Mouse (Mus musculus): ENCODE data around the gene Prr36. TPM values are rescaled to one million over a fixed set of nuclear protein-coding genes. Genes with fewer than 3 reads are reported as not detected.

The Prr36 gene
- polyA plus RNA-seq, 1 experiment from 2014 or later: 4.9 TPM

DNA sequence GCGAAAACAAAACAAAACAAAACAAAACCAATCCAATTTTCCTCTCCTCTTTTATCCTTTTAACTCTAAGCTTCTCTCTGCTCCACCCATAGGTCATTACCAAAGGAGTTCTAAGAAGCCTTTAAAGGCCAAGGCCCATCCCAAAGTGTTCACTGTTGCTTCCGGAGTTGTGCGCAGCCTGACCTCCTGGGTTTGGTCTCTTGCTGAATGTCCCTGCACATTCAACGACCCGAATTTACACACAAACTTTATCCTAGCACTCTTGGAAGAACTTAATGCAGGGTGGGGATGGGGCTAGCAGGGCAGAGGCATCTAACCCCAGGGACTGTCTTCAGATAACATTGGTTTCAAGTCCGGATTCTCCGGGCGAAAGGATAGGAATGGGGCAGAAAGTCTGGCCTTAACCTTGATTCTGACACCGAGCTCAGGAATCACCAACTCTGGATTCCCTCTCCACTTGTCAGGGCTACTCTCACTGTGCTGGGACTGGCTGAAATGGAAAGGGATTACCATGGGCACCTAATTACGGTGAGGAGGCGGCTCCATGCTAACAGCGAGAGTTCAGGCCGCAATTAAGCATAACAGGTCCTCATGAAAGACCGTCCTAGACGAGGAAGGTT lies 20.7 kb upstream of the Prr36 start:
- Histone ChIP-seq H3K27me3 (no peaks in the 10 kb centered on the region), H3K36me3 (peaks cover 23% of the 10 kb centered on the region), H3K27ac (peak overlapping the region; percentile 96), H3K4me1 (peaks cover 28% of the 10 kb centered on the region), H3K4me2 (peak overlapping the region; percentile 81), H3K4me3 (replicated peaks) (peak overlapping the region; percentile 84), H3K9ac (peak overlapping the region; percentile 67), H3K9me3 (replicated peaks) (no peaks in the 10 kb centered on the region)
- 0 out of 2 replicates have a peak, but pooled peaks have one; percentile 0 for ATAC-seq (replicated peaks; ENCODE audit: low FRiP score)
- 20% methylated on average over 15 of the region's 15 CpGs for WGBS

DNA sequence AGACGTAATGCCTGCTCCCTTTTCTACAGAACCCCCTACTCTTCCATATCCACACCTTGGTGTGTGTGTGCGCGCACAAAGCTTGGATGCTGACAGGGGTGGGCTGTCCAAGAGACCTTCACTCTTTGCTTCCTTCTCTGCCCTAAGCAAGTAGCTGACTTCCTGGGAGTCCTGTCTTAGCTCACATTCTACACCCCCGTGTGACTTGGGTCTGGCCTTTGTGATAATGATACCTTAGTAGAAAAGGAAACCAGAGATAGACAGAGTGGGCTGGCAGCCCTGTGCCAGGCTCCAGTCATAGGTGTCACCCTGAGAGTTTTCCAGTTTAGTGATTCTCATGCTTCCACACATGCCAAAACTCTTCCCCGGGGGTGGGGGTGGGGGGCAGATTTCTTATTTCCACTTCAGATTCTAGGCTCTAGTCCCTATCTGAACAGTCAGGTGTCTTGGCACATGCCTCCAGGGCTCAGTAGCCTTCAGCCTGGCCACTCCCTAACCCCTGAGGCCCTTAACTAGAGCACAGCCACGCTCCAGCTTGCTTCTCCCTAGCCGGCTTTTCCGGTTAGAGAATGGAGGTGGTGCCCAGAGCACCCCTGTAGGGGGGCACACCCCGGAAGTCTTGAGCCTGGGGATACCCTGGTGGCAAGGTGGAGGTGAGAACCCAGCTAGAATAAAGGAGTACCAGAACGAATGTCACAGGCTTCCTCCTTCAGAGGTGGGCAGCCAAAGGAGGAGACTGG lies 13.5 kb upstream of the Prr36 start:
- Histone ChIP-seq H3K9ac (no peak overlapping the region), H3K4me3 (replicated peaks) (no peak overlapping the region), H3K27ac (no peak overlapping the region), H3K4me2 (no peak overlapping the region), H3K36me3 (no peaks in the 10 kb centered on the region), H3K4me1 (peaks cover 10% of the 10 kb centered on the region), H3K27me3 (peaks cover 36% of the 10 kb centered on the region), H3K9me3 (replicated peaks) (no peaks in the 10 kb centered on the region)
- 58% methylated on average over 10 of the region's 10 CpGs for WGBS
- no peak for ATAC-seq (replicated peaks; ENCODE audit: low FRiP score)

DNA sequence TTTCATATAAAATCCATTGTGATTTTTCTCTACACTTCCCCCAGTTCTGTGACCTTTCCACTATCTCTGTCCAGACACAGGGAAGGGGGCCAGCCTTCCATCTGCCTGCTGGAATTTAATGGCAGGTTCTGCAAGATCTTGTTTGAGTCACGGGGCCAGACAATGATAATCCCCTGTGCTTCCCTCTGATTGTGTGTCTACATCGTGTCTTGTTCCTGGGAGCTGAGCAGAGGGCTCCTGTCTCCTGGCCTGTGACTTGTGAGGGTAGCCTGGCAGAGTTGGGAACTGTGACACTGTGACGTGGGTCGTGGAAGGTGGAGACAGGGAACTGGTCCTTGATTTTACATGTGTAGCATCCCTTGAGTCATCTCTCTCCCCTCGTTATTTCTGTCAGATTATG lies 12.5 kb upstream of the Prr36 start:
- Histone ChIP-seq H3K27me3 (peaks cover 44% of the 10 kb centered on the region), H3K27ac (no peak overlapping the region), H3K4me2 (no peak overlapping the region), H3K9me3 (replicated peaks) (no peaks in the 10 kb centered on the region), H3K9ac (no peak overlapping the region), H3K4me1 (peaks cover 10% of the 10 kb centered on the region), H3K4me3 (replicated peaks) (no peak overlapping the region), H3K36me3 (no peaks in the 10 kb centered on the region)
- 71% methylated on average over 5 of the region's 5 CpGs for WGBS
- no peak for ATAC-seq (replicated peaks; ENCODE audit: low FRiP score)

DNA sequence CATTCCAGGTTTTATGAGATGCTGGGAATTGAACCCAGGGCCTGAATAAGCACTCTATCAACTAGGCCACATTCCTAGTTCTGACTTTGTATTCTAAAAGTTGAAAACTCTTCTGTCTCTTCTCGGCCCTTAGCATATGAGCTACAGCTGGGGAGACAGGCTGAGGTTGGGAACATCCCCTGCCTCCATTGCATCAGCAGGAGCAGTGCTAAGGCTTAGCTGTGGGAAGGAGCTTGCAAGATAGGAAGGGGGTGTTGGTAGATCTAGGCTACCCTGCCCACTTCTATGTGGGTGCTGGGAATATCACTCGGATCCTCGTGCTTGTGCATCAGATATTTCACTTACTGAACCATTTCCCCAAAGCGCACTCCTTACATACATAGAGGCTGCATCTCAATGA lies 10.7 kb upstream of the Prr36 start:
- H3K36me3 ChIP-seq: no peaks in the 10 kb centered on the region
- no peaks in the 10 kb centered on the region for H3K9me3 ChIP-seq (replicated peaks)
- no peak overlapping the region for H3K9ac ChIP-seq
- peaks cover 10% of the 10 kb centered on the region for H3K4me1 ChIP-seq
- no peak overlapping the region for H3K4me3 ChIP-seq (replicated peaks)
- no peak overlapping the region for H3K4me2 ChIP-seq
- 93% methylated on average over 4 of the region's 4 CpGs for WGBS
- H3K27me3 ChIP-seq: peaks cover 50% of the 10 kb centered on the region
- no peak for ATAC-seq (replicated peaks; ENCODE audit: low FRiP score)
- no peak overlapping the region for H3K27ac ChIP-seq

DNA sequence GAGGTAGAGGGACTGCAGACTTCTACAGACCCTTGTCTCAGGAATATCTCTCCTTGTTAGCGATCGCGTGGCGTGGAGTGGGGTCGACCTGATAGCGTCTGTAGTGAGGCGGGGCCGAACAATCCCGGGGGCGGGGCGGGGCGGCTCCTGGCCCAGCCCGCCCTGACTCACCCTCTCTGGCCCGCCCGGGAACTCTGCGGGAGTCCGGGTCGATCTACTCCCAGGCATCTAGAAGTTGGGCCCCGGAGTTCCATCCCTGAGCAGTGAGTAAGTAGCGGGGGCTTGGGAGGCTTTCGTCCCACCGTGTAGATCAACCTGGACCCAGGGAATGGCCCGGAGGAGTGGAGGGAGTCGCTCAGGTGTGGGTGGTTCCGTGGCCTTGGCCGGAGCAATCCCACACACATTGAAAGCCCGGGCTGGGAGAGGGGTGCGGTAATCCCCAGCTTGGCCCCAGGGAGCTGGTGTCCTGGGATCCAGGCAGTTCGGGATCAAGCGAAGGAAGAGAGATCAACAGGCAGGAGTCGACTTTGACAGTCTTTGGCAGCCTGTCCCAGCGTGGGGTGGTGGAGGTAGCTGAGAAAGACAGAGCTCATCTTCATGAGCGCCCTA lies 9.6 kb upstream of the Prr36 start, which contains the start of gene Lrrc8e:
Lrrc8e (plus strand) TSS at position 89 of the 609 bp plus-strand sequence.
- H3K9ac ChIP-seq: peak within 1 kb of the TSS; percentile 25
- no peaks in the 10 kb centered on the region for H3K36me3 ChIP-seq
- H3K4me3 ChIP-seq (replicated peaks): peak within 1 kb of the TSS; percentile 39
- H3K27me3 ChIP-seq: peaks cover 50% of the 10 kb centered on the region
- H3K4me1 ChIP-seq: peaks cover 10% of the 10 kb centered on the region
- no peak within 1 kb of the TSS for H3K27ac ChIP-seq
- no peaks in the 10 kb centered on the region for H3K9me3 ChIP-seq (replicated peaks)
- peak; percentile 81 for ATAC-seq (replicated peaks; ENCODE audit: low FRiP score)
- 5% methylated on average over 30 of the region's 33 CpGs for WGBS
- peak within 1 kb of the TSS; percentile 70 for H3K4me2 ChIP-seq

DNA sequence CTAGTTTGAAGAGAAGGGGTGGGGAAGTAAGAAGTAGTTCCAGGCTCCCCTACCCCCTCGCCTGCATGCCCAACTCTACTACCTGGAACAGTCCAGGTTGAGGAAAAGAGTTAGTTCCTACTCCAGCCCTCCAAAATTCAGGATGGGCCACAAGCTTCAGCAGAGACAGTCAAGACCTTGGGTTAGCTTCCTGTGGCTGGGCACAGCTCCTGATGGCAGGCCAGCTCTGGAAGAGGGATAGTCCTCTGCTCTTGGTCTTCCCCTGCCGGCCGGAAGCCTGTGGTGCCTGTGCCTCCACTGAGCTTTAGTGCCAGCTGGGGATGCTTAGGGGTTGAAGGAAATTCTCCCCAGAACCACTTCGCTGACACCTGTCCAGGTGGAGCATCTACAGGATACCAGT lies 9.1 kb upstream of the Prr36 start:
- Histone ChIP-seq H3K9ac (peak overlapping the region; percentile 25; the same call in 1 of the 2 replicates), H3K27ac (no peak overlapping the region), H3K9me3 (replicated peaks) (no peaks in the 10 kb centered on the region), H3K4me1 (peaks cover 10% of the 10 kb centered on the region), H3K4me2 (peak overlapping the region; percentile 70), H3K4me3 (replicated peaks) (peak overlapping the region; percentile 39), H3K27me3 (peaks cover 47% of the 10 kb centered on the region), H3K36me3 (no peaks in the 10 kb centered on the region)
- WGBS: 24% methylated on average over 4 of the region's 4 CpGs
- ATAC-seq (replicated peaks; ENCODE audit: low FRiP score): peak; percentile 60

DNA sequence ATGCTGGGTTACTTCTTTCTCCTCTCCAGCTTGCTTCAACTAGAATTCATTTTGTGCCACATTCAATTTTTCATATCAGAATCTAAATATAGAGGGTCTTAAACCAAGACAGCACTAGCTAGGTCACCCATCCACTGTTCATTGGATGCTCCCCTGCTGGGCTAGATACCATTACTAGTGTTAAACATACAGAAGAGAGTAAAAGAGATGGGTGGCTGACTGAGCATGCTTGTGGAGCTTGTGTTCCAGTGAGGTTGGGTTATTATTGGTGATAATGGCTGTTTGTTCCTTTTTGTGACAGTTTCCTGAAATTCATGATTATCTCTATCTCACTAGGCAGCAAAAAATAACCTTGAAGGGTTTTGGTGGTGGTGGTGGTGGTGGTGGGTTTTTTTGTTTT lies 4.8 kb upstream of the Prr36 start:
- Histone ChIP-seq H3K4me2 (no peak overlapping the region), H3K4me1 (peaks cover 7% of the 10 kb centered on the region), H3K27ac (no peak overlapping the region), H3K27me3 (peaks cover 48% of the 10 kb centered on the region), H3K36me3 (no peaks in the 10 kb centered on the region), H3K4me3 (replicated peaks) (no peak overlapping the region), H3K9ac (no peak overlapping the region), H3K9me3 (replicated peaks) (no peaks in the 10 kb centered on the region)
- no peak for ATAC-seq (replicated peaks; ENCODE audit: low FRiP score)

DNA sequence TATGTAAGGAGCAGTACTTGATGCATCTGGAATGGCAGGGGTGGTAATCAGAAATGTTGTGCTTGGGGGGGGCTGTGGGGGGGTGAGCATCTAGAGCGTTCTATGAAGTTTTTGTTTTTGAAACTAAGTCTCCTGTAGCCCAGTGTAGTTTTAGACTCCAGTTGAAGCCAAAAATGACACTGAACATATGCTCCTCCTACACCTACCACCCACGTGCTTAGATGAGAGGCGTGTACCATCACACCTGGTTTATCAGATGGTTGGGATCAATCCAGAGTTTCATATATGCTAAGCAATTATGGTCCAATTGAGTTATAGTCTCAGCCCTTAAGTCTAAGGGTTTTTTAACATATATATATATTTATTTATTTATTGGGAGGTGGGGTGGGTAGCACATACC lies 2.4 kb upstream of the Prr36 start:
- H3K9ac ChIP-seq: no peak overlapping the region
- ATAC-seq (replicated peaks; ENCODE audit: low FRiP score): no peak
- H3K4me2 ChIP-seq: no peak overlapping the region
- no peak overlapping the region for H3K4me3 ChIP-seq (replicated peaks)
- H3K36me3 ChIP-seq: no peaks in the 10 kb centered on the region
- WGBS: 87% methylated on average over 3 of the region's 3 CpGs
- H3K9me3 ChIP-seq (replicated peaks): no peaks in the 10 kb centered on the region
- H3K4me1 ChIP-seq: peaks cover 15% of the 10 kb centered on the region
- H3K27me3 ChIP-seq: peaks cover 50% of the 10 kb centered on the region
- H3K27ac ChIP-seq: no peak overlapping the region

DNA sequence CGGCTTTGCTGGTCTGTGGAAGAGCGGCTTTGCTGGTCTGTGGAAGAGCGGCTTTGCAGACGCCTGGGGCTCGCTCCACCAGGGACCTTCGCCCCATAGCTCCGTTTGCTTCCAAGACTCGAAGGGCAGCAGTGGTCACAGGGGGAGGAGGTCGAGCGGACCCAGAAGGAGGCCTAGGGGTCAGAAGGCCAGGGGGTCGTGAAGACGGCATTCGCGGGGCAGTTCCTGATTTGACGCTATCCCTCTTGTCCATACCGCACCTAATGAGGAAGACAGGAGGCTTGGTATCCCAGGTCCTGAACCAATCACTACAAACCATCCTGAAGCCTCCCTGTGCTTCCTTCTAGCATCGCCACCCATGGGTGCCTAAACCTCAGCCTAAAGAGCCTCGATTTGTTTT lies 963 bp downstream of the Prr36 start:
- no peaks in the 10 kb centered on the region for H3K36me3 ChIP-seq
- H3K27me3 ChIP-seq: peaks cover 51% of the 10 kb centered on the region
- no peak for ATAC-seq (replicated peaks; ENCODE audit: low FRiP score)
- no peaks in the 10 kb centered on the region for H3K9me3 ChIP-seq (replicated peaks)
- H3K4me1 ChIP-seq: peaks cover 35% of the 10 kb centered on the region
- WGBS: 5% methylated on average over 18 of the region's 18 CpGs
- no peak overlapping the region for H3K27ac ChIP-seq
- H3K4me3 ChIP-seq (replicated peaks): peak overlapping the region; percentile 57
- peak overlapping the region; percentile 62; the same call in 1 of the 2 replicates for H3K9ac ChIP-seq
- H3K4me2 ChIP-seq: peak overlapping the region; percentile 91

DNA sequence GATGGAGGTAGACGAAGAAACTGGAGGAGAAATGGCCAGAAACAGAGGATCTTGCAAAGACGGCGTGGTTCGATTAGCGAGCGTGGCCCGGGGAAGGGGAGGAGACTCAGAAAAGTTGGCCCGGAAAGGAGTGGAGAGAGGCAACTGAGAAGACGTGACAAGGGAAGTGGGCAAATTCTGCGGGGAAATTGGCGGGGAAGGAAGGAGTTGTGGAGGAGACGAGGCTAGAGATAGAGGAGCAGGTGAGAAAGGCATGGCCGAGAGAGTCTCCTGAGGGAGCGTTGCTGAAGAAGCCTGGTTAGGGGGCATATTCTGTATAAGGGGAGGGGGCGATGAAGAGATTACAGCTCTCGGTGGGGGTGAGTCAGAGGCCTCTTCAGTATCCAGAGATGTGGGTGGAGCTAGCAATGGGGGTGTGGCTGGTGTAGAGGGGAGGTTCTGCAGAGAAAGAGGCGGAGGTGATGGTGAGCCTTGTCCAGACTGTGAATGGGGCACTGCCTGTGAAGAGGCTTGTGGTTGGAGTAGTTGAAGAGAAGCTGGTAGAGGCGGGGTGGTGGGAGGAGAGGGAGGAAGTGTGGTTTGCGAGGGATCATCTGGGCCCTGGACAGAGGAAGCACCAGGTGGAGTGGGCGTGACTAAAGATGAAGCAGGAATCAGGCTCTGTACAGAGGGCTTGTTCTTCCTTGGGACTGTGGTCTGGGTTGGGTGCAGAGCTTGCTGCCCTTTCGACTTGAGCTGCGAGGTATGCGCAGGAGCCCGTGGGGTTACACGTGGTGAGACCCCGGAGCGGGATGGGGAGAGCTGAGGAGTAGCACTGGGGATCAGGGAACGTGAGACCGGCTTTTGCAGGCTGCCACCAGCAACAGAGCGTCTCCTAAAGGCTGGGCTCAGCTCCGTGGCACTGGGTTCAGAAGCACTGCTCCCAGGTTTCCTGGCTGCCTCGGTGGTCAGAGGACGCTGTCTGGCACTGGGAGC lies 3.0 kb downstream of the Prr36 start:
- 0 out of 2 replicates have a peak overlapping the region, but pooled peaks have one; percentile 18 for H3K27ac ChIP-seq
- peaks cover 35% of the 10 kb centered on the region for H3K4me1 ChIP-seq
- WGBS: 9% methylated on average over 33 of the region's 33 CpGs
- H3K9me3 ChIP-seq (replicated peaks): no peaks in the 10 kb centered on the region
- H3K9ac ChIP-seq: peak overlapping the region; percentile 42; the same call in 1 of the 2 replicates
- H3K4me2 ChIP-seq: peak overlapping the region; percentile 87
- peak; percentile 46 for ATAC-seq (replicated peaks; ENCODE audit: low FRiP score)
- H3K4me3 ChIP-seq (replicated peaks): peak overlapping the region; percentile 44
- H3K36me3 ChIP-seq: peaks cover 8% of the 10 kb centered on the region
- peaks cover 47% of the 10 kb centered on the region for H3K27me3 ChIP-seq

DNA sequence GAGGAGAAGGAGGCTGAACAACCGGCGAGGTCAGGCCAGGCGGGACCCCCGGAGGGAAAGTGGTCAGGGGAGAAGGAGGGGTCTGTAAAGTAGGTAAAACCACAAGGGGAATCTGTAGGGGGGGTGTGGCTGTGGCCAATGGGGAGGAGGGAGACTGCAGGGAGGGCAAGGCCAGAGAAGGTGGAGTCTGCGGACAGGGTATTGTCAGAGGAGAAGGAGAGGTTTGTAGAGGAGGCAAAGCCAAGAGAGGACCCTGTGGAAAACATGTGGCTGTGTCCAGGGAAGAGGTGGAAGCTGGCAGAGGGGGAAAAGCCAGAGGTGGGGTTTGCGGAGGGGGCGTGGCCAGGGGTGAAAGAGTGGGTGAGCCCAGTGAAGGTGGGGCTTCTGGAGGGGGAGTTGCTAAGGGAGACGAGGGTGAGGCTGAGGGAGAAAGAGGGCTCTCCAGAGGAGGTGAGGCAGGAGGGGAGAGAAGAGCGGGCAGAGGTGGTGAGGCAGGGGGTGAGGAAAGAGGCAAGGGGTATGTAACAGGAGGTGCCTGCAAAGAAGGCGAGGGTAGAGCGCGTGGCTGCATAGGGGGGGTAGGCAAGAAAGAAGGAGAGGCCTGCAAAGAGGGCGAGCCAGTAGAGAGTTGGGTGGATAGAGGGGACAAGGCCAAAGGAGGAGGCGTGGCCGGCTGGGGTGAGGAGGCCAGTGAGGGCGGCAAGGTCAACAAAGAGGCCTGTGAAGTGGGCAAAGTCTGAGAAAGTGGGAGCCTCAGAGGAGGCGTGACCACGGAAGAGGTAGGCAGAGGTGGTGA lies 3.9 kb downstream of the Prr36 start:
- Histone ChIP-seq H3K4me2 (peak overlapping the region; percentile 87), H3K27me3 (peaks cover 44% of the 10 kb centered on the region), H3K27ac (0 out of 2 replicates have a peak overlapping the region, but pooled peaks have one; percentile 22), H3K4me1 (peaks cover 35% of the 10 kb centered on the region), H3K36me3 (peaks cover 10% of the 10 kb centered on the region), H3K4me3 (replicated peaks) (peak overlapping the region; percentile 44), H3K9me3 (replicated peaks) (no peaks in the 10 kb centered on the region), H3K9ac (peak overlapping the region; percentile 42)
- peak; percentile 66 for ATAC-seq (replicated peaks; ENCODE audit: low FRiP score)
- 5% methylated on average over 18 of the region's 18 CpGs for WGBS
